Mouse (Mus musculus) skeletal muscle tissue, adult 2 months (tissue): ENCODE measurements around the gene Magi3.

Source experiments
- DNase-seq: peaks from one replicate; pipeline ENCODE4 v3.0.0-alpha.2; 2012; ENCODE audit warnings: low read depth, low spot score

Gene Magi3

GRCm38 (mm10) chr3:104220295-104220965 lies at the start of gene Magi3:
TSS of gene Magi3 (minus strand) at chr3:104220374.
- DNase-seq: peak; percentile 96

GRCm38 (mm10) chr3:104264530-104265145 lies 44.5 kb upstream of the Magi3 start:
- DNase-seq: no peak

GRCm38 (mm10) chr3:104260221-104260620 lies 40.0 kb upstream of the Magi3 start:
- no peak for DNase-seq

- no peak for DNase-seq
Measured at GRCm38 (mm10) chr3:104259168-104259567, 39.0 kb upstream of the Magi3 start.

GRCm38 (mm10) chr3:104257041-104257440 lies 36.9 kb upstream of the Magi3 start:
- DNase-seq: no peak

GRCm38 (mm10) chr3:104253760-104254159 lies 33.6 kb upstream of the Magi3 start:
- no peak for DNase-seq

- no peak for DNase-seq
Measured at GRCm38 (mm10) chr3:104247850-104248249, 27.7 kb upstream of the Magi3 start.

- no peak for DNase-seq
Measured at GRCm38 (mm10) chr3:104247057-104247456, 26.9 kb upstream of the Magi3 start.

- DNase-seq: no peak
Measured at GRCm38 (mm10) chr3:104244373-104244772, 24.2 kb upstream of the Magi3 start.

- DNase-seq: no peak
Measured at GRCm38 (mm10) chr3:104243972-104244371, 23.8 kb upstream of the Magi3 start.

- DNase-seq: no peak
Measured at GRCm38 (mm10) chr3:104239785-104240184, 19.6 kb upstream of the Magi3 start.

- DNase-seq: no peak
Measured at GRCm38 (mm10) chr3:104239376-104239775, 19.2 kb upstream of the Magi3 start.

- no peak for DNase-seq
Measured at GRCm38 (mm10) chr3:104237846-104238440, 17.8 kb upstream of the Magi3 start.

- no peak for DNase-seq
Measured at GRCm38 (mm10) chr3:104236029-104236428, 15.9 kb upstream of the Magi3 start.

- DNase-seq: no peak
Measured at GRCm38 (mm10) chr3:104235099-104235498, 14.9 kb upstream of the Magi3 start.

GRCm38 (mm10) chr3:104233366-104234312 lies 13.5 kb upstream of the Magi3 start:
- DNase-seq: no peak

- peak; percentile 5 for DNase-seq
Measured at GRCm38 (mm10) chr3:104227438-104228111, 7.4 kb upstream of the Magi3 start.

- DNase-seq: no peak
Measured at GRCm38 (mm10) chr3:104226731-104227130, 6.6 kb upstream of the Magi3 start.

- no peak for DNase-seq
Measured at GRCm38 (mm10) chr3:104221156-104221555, 982 bp upstream of the Magi3 start.

GRCm38 (mm10) chr3:104219531-104220294 lies 461 bp downstream of the Magi3 start:
- DNase-seq: peak; percentile 17

- DNase-seq: no peak
Measured at GRCm38 (mm10) chr3:104218926-104219325, 1.2 kb downstream of the Magi3 start.
